Mouse (Mus musculus): Measurements from ENCODE around the gene Aldh1l1. TPM values are rescaled to one million over a fixed set of nuclear protein-coding genes. Genes with fewer than 3 reads are reported as not detected.
A peak's percentile ranks its signal among the peaks of the same experiment; 100 is the strongest.

Gene Aldh1l1
- total RNA-seq, 2 experiments from 2014 or later, result 40.1 to 43.6 TPM

DNA sequence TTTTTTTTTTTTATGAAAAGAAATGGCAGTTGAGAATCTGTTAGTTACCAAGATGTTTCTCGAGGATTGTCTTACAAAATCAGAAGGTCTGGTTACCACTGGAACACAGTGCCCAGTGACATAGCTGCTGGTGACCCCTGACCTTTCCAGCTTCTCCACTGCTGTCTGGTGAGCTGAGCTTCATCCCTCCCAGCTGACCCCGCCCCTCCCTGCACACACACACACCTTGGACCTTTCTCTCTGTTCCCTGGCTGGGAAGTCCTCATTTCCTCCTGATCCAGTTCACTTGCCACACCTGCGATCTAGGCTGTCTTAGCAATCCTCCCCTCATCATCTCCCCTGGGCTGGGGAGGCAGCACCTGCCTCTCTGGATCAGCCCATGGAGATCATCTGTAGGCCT lies 60.0 kb downstream of the Aldh1l1 start:
- no peak for DNase-seq (ENCODE audit: low spot score in 2 of 2)

DNA sequence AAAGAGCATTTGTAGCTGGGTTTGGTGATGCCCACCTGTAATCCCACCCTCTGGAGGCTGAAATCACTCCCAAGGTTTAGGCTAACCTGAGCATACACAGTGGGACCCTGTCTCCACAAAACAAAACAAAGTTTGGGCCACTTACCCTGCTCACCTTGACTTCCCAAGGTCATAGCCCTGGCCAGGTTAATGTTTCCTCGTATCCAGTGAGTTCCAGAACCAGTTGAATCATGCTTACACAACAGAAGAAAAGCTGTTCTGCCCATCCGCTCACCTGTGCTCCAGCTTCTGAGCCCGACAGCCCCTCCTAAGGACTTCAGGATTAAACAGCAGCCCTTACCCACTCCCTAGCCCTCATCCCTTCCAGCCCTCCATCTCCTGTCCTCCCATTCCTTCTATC lies 60.8 kb downstream of the Aldh1l1 start:
- no peak for DNase-seq (ENCODE audit: low spot score in 2 of 2)

DNA sequence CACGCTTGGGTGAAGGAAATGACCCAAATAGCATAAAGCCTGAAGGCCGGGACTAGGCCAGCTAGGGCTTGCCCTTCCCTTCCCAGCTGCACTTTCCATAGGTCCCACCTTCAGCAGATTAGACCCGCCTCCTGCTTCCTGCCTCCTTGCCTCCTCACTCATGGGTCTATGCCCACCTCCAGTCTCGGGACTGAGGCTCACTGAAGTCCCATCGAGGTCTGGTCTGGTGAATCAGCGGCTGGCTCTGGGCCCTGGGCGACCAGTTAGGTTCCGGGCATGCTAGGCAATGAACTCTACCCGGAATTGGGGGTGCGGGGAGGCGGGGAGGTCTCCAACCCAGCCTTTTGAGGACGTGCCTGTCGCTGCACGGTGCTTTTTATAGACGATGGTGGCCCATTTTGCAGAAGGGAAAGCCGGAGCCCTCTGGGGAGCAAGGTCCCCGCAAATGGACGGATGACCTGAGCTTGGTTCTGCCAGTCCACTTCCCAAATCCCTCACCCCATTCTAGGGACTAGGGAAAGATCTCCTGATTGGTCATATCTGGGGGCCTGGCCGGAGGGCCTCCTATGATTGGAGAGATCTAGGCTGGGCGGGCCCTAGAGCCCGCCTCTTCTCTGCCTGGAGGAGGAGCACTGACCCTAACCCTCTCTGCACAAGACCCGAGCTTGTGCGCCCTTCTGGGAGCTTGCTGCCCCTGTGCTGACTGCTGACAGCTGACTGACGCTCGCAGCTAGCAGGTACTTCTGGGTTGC lies 64.1 kb downstream of the Aldh1l1 start:
- peak in 1 of 2 experiments; percentile 19 for DNase-seq (ENCODE audit: low spot score in 2 of 2)

DNA sequence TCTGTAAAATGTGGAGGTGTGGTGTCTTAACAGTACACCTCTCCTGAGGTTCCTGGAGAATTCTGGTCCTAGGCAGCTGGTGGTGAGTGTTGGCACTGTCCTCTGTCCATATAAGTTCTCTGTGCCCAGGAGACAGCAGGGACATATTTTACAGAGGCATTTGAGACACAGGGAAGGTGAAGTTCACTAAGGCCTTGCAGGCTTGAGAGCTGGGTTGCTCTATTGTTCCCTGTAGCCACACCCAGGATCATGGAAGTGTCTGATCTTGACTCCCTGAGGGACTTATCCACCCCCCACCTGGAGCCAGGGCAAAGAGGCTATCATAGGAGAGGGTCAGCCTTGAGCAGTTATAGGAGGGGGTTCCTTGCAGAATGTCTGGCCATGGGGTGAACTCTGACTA lies 65.0 kb downstream of the Aldh1l1 start:
- DNase-seq (ENCODE audit: low spot score in 2 of 2), result no peak

DNA sequence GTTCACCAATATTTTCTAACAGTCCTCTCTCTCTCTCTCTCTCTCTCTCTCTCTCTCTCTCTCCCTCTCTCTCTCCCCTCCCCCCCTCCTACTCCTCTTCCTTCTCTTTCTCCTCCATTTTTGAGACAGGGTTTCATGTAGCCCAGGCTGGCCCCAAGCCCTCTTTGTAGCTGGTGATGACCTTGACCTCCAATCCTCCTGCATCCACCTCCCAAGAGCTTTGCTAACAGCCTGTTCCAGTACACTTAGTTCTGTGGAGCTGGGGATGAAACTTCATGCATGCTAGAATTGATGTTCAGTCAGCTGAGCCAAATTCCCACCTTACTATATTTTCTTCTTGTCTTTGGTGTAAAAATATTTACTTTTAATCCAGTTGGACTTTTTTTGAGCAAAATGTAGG lies 67.0 kb downstream of the Aldh1l1 start:
- DNase-seq (ENCODE audit: low spot score in 2 of 2), result no peak

DNA sequence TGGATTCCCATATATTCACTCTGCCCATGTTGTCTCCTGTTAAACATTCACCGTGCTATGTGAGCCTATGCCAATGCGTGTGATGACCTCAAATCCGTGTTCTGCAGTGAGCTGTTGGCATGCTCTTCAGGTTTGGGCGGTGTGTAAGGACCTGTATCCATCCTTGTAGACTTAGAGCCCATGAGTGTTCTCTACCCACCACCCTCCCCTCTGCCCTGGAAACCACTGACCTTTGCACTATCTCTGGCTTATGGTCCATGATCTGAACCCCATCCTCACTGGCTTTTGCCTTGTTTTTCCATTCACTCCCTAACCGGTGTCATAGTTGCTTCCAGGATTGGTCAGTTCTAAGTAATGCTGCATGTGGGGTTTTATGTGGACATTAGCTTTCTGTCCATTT lies 67.5 kb downstream of the Aldh1l1 start:
- DNase-seq (ENCODE audit: low spot score in 2 of 2), result no peak

DNA sequence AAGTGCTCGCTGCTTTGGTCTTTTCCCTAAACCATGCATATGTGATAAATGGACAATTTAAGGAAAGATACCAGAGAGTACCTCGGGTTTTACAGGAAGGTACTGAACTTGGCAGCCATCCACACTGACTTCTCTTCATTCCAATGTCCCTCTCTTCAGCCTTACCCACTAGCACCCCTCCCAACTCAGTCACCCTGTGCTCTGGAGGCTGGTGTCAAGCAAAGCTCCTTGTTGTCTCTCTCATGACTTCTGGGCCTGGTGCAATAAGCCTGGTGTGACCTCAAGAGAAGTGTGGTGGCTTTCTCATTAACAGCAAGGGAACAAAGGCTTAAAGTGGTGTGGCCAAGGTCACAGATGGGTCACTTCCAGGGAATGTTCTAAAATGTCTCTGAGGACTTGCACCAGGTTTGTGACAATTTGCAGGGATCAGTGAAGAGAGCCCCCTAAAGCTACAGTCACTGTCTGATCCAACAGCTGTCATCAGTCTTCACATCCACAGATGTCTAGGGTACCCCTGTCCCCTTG lies 70.4 kb downstream of the Aldh1l1 start:
- DNase-seq (ENCODE audit: low spot score in 2 of 2), result no peak

DNA sequence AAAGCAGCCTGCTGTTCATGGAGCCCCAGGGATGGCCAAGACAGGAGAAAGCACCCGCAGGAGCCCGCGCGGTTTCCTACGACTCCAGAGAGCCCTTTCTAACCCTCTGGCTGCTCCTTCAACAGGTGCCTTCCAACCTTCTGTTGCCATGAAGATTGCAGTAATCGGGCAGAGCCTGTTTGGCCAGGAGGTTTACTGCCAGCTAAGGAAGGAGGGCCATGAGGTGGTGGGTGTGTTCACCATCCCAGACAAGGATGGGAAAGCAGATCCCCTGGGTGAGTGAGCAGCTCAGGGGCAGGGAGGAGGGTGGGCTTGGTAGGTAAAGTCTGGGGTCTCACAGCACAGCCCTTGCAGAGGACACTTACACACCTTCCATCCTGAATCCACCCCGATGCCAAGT lies 70.8 kb downstream of the Aldh1l1 start:
- DNase-seq (ENCODE audit: low spot score in 2 of 2), result no peak

DNA sequence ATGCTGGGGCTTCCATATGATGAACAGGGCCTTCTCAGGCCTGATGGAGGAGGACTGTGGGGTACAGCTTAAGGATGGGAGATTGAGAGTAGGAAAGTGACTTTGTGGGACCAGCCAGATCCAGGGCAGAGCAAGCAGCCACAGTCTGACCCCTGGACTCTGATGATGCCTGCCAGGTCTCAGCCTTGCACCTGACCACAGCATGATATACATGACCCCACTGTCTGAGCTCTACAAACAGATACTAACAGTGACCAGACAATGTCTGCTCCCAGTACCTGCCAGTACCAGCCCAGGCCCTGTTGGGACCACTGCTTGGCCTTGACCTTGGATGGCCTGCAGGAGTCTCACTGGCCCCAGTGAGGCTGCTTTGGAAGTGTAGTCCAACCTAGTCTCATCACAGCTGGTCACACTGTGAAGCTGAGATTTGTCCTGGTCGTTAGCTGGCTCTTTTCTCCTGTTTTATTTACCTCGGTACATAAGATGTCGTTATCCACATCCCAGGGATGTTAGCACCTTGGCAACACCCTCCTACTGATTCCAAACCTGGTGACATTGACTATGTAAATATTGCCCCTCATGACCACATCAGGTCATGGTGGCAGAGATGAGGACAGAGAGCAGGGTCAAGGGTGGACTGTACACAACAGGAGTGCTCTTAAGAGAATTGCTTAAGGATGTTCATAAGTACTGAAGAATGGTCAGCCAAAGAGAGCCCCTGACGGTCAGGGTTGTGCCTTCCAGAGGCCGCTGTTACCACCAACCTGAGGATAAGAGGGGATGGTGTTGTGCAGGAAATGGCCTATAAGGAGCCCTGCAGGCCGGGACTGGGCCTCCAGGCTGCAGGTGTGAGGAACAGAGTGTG lies 71.8 kb downstream of the Aldh1l1 start:
- no peak for DNase-seq (ENCODE audit: low spot score in 2 of 2)

DNA sequence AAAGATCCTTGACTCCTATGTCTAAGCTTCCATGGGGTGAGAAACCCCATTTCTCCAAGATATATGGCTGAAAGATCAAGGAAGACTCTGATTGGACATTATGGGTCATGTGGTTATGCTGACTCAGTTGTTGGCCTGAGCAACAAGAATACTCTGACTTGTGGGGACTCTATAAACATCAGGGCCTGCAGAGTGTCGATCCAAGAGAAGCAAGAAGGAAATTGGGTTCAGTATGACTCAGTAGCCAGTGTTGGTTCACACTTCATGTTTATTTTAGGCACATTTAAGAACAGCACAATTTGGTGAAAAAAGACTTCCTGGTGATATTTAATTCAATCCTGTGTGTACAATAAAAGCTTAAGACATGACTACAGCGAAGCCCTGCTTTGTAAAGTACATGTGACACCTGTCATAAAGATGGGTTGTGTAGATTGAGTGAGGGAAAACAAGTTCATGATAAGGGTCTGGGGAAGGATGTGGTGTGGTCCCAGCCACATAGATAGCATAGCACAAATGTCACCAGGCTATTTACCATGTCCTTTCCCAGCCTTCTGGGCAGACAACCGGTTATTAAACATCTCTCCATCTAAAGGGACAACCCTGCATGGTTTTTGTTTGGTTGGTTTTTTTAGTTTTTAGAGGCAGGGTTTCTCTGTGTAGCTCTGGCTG lies 74.3 kb downstream of the Aldh1l1 start:
- DNase-seq (ENCODE audit: low spot score in 2 of 2), result no peak

DNA sequence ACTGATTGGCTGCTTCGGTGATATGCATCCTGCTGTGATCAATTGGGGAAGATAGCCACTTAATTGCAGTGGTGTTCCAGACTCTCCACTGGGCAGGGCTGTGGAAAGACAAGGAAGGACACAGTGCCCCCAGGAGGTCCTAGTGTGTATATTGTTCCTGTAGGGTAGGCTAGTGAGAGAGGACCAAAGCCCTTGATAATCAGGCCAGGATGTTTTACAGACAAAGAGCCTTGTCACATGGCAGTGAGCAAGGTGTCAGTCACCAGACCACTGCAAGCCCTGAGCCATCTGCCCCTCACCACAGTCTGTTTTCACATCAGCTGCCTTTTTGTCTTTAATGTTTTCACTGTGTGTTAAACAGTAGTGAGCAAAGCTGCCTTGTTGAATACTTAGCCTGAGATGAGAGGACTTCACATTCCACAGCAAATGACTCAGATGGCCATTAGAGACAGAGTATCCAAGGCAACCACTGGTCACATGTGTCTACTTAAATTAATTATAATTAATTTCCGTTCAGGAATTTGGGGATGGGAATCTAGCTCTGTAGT lies 75.1 kb downstream of the Aldh1l1 start:
- no peak for DNase-seq (ENCODE audit: low spot score in 2 of 2)

DNA sequence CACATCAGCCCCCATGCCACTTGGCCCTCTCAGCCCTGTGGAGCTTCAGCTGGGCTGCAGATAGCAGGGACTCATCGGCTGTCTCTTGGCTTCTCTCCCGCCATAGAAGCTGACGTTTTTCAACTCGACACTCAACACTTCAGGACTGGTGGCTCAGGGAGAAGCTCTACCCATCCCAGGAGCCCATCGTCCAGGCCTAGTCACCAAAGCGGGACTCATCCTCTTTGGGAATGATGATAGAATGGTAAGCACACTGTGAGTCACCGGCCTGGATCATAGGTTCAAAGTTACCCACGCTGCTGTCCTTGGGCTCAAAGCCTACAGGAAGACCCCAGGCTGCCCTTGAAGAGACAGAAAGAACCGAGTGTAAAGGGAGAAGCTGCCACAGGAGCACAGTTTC lies 78.0 kb downstream of the Aldh1l1 start:
- no peak for DNase-seq (ENCODE audit: low spot score in 2 of 2)

DNA sequence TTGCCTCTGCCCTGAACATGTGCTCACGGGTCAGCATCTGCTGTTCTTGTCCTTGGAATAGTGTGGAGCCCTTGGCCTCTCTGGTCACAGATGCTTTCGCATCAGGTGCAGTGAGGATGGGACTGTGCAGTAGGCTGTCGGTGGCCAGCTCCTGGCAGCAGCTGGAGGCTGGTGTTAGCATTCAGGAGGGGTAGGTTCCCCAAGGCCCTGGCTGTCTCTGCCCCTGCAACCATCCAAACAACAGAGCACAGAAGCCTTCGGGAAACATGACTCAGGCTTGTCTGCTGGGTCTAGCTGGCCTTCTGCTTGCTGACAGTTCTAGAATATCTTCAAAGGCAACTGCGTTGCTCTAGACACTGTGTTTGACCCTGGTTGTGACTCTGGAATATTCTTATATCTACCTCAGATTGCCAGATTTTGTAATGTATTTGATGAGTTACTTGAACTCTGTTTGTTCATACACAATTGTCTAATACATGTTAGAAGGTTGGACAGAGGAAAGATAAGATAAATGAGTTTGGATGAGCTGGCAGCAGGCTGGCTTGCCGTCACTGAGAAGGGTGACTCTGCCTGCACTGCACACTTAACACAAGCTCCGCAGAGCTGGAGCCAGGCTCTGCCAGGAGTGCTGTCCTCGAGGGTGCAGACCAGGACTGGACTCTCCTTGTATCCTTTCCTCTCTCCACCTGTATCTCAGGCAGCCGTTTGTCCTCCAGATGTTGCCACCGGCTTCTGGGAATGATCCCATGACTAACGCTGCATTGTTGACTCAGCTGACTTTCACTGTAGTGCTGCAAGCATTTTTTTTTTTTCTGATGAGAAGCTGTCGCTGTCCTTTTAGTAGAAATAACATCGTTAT lies 79.4 kb downstream of the Aldh1l1 start:
- DNase-seq (ENCODE audit: low spot score in 2 of 2), result no peak

DNA sequence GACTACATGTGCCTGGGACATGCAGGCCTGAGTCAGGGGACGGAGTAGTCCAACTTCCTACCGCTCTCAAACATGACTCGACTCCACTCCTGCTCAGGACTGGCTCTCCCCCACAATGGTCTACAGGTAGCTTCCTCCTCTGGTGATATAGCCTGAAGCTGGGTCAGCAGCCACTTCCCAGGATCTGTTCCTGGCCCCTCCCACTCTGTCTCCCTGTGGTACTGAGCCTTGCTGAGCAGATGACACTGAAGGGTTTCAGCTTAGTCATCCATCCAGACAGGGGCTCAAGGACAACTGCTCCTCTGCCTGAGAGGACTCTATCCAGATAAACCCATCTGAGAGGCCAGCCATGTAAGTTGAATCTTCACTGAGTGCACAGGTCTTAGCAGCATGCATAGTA lies 81.3 kb downstream of the Aldh1l1 start:
- no peak for DNase-seq (ENCODE audit: low spot score in 2 of 2)

DNA sequence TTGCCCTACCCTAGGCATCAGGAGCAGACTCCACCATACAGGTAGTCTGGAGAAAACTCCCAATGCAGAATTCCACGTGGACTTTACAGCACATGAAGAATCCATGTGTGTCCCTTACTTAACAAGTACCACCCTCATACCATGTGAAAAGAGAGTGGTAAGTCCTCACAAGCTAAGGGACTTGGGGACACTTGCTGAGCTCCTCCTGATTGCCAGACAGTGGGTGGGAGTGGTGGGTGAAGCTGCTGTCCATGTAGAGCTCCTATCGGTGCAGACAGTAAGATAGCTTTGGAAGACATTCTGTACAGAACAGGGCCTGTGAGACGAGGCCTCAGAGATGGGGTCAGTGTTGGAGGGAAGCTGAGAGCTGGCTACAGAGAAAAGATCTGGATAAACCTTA lies 81.7 kb downstream of the Aldh1l1 start:
- no peak for DNase-seq (ENCODE audit: low spot score in 2 of 2)

DNA sequence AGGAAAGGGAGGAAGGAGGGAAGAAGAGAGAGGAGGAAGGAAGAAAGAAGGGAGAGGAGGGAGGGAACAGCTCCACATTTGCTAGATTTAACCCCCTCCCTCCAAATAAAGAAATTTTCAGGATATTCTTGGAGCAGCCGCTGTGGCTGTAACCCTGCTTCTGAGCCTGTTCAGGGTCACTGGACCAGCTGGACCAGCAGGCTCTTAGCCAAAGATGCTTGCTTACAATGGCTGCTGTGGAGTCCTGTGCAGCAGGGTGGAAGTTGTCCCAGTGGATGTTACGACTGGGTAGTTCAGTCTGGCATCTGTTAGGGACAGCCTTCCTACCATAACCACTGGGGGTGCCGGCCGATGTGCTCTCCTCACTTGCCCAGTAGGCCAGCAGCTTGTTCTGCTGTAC lies 82.5 kb downstream of the Aldh1l1 start:
- no peak for DNase-seq (ENCODE audit: low spot score in 2 of 2)

DNA sequence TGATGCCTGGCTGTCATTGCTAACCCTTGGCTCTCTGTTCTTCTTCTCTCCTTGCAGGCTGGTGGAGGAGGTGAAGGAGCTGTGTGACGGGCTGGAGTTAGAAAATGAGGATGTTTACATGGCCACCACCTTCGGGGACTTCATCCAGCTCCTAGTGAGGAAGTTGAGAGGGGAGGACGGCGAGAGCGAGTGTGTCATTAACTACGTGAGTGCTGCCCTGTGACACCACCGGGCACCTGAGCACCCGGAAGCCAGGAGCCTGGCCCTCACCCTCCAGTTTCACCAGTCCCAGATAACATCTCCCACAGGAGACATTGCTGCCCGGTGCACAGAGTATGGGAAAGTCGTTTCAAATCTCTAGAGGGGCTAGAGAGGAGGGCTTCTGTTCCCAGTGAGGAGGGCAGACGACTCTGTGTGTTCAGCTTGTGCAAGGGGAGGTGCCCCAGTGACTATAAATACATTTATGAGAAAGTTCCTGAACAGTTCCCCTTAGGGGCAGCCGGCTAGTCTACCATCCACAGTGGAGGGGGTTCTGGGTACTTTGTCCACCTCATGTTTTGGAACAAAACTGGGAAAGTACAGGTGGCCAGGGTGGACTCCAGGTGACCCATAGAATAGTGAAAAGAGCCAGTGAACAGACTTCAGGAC lies 83.6 kb downstream of the Aldh1l1 start:
- DNase-seq (ENCODE audit: low spot score in 2 of 2), result no peak

DNA sequence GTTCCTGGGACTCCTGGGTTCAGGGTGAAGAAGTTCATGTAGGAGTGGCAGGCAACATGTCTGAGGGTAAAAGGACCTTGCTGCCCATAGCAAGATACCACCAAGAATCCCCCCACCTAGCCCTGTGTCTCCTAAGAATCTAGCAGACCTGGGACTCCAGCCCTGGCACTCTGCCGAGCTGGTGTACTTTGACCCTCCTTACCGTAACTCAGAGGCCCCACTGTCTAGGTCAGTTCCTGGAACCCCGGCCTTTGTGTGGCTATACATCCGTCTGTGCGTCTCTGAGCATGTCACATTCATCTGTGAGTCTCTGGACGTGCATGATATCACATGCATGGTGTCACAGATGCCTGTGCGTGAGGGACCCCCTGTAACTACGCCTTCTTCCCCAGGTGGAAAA lies 84.2 kb downstream of the Aldh1l1 start:
- no peak for DNase-seq (ENCODE audit: low spot score in 2 of 2)

DNA sequence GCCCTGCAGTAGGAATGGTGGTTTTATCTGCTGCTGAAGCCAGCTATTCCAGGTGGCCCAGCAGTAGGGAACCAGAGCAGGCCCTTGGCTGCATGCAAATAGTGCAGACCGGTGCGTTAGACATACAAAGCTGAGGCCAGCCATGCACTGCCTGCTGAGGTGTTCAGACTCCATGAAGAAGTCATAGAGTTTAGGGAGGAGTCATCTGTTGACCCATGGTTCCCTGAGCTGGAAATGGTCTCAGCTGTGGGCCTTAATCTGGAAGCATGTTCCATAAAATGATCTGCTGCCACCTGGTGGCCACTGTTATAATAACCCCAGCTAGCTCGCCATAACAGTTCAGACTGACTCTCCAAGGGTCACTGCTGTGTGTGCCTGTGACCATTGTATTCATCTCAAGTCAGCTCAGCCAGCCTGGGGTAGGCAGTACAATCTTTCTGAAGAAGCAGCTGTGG lies 89.1 kb downstream of the Aldh1l1 start:
- DNase-seq (ENCODE audit: low spot score in 2 of 2), result peak; percentile 50 to 88

DNA sequence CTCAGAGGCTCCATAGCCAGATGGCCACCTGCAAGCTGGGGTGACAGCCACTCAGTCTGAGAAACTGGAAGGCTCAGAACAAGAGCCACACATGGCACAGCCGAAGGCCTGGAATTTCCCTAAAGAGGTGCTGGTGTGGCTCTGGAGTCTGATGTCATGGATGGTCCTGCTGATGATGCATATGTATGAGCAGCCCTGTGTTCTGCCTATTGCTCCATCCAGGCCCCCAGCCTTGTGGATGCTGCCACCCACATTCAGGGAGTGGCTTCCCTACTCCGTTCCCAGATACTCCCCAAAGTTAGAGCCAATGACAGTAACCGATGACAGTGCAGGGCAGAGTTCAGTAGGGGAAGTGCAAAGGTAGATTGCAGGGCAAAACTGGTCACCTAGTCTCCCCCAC lies 91.9 kb downstream of the Aldh1l1 start:
- DNase-seq (ENCODE audit: low spot score in 2 of 2), result no peak

All from layer of hippocampus, adult 18-20 months (tissue).